Mouse (Mus musculus): Measurements from ENCODE around the gene Kdm5a. TPM values are rescaled to one million over a fixed set of nuclear protein-coding genes. Genes with fewer than 3 reads are reported as not detected.

Kdm5a gene
- total and polyA plus RNA-seq, 3 experiments = 3.4 to 28.8 (median 27.6) TPM

DNA sequence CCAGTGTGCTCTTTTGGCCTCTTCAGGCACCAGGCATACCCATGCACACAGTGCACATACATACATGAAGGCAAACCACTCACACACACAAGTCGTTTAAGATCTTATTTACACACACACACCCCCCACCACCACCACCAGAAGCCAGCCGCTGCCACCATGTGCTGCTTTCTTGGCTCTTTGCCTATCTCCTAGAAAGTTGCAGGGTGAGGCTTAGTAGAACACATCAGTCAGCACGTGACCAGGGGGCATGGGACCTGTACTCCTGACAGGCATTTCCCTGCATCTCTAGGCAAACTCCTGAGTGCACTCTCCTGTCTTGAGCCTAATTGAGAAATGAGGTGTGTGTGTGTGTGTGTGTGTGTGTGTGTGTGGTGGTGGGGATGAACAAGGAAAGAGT is 121.1 kb downstream of the Kdm5a start:
- DNase-seq = no peak
- no peaks in the 10 kb centered on the region for H3K27me3 ChIP-seq (ENCODE audit: control insufficient read depth, insufficient read depth, low read length)
- H3K27ac ChIP-seq = no peak overlapping the region
- no peak overlapping the region for H3K9ac ChIP-seq (ENCODE audit: low read depth, low read length)
- WGBS = 40% methylated on average over 3 of the region's 3 CpGs
- TF ChIP-seq CTCF (IDR thresholded peaks at IDR 0.05) (no peak), EP300 (IDR thresholded peaks at IDR 0.05; ENCODE audit: insufficient read depth, low read depth, low read length) (no peak), POLR2A (IDR thresholded peaks at IDR 0.05; ENCODE audit: insufficient read depth, low read depth, low read length) (no peak)
- H3K36me3 ChIP-seq (ENCODE audit: control insufficient read depth, insufficient read depth, low read length) = no peaks in the 10 kb centered on the region
- H3K79me2 ChIP-seq (replicated peaks; ENCODE audit: control insufficient read depth, insufficient read depth, low read length) = no peaks in the 10 kb centered on the region
- intact Hi-C loops (cut with DNase I) = loop anchor here (5.0 kb wide), 1 partner anchor 1118 kb away; no protein-coding TSS in a partner anchor
- H3K4me1 ChIP-seq (ENCODE audit: control insufficient read depth, insufficient read depth, low read length) = no peaks in the 10 kb centered on the region
- no peak overlapping the region for H3K4me3 ChIP-seq

DNA sequence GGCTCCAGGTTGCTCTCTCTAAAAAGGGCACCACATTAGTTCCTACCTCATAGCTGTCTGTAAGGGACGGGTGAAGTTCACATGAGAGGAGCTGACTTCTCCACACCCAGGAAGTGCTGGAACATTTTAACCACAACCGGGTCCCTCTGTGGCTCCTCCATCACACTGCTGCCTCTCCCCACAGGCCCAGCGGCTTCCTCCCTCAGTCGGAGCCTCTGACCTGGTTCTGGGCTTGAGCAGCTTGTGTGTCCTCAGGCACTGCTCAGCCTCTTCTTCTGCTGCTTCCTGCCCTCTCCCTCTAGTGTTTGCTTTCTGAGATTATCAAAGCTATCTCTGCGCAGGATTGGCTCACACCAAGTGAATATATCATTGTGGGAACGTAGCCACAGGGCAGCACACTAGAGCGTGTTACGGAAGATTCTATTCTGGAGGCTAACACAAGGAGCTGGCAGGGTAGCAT is 122.2 kb downstream of the Kdm5a start:
- no peaks in the 10 kb centered on the region for H3K79me2 ChIP-seq (replicated peaks; ENCODE audit: control insufficient read depth, insufficient read depth, low read length)
- H3K4me3 ChIP-seq = no peak overlapping the region
- TF ChIP-seq CTCF (IDR thresholded peaks at IDR 0.05) (no peak), EP300 (IDR thresholded peaks at IDR 0.05; ENCODE audit: insufficient read depth, low read depth, low read length) (no peak), POLR2A (IDR thresholded peaks at IDR 0.05; ENCODE audit: insufficient read depth, low read depth, low read length) (no peak)
- H3K9ac ChIP-seq (ENCODE audit: low read depth, low read length) = no peak overlapping the region
- intact Hi-C loops (cut with DNase I) = loop anchor here (5.0 kb wide), 1 partner anchor 1119 kb away; no protein-coding TSS in a partner anchor
- H3K27me3 ChIP-seq (ENCODE audit: control insufficient read depth, insufficient read depth, low read length) = no peaks in the 10 kb centered on the region
- H3K27ac ChIP-seq = no peak overlapping the region
- H3K36me3 ChIP-seq (ENCODE audit: control insufficient read depth, insufficient read depth, low read length) = no peaks in the 10 kb centered on the region
- WGBS = 54% methylated on average over 8 of the region's 8 CpGs
- DNase-seq = no peak
- H3K4me1 ChIP-seq (ENCODE audit: control insufficient read depth, insufficient read depth, low read length) = no peaks in the 10 kb centered on the region

DNA sequence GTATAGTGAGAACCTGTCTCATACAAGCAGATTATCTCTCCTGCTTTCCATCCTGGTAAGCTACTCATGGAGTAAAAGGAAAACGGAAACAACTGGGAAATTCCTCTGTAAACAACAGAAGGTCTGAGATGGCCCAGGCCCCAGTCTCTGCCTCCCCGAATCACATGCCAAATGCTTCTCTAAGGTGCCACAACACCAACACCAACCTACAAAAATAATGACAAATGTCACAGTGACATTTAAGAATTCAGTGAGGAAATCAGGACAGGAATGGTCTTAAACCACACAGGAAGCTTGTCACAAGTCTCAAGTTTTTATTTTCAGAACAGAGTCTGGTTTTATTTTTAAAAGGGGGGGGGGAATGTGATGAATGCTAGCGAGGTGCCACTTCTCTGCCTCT is 124.7 kb downstream of the Kdm5a start:
- H3K27me3 ChIP-seq (ENCODE audit: control insufficient read depth, insufficient read depth, low read length) = peaks cover 15% of the 10 kb centered on the region
- no peak for DNase-seq
- no peak overlapping the region for H3K4me3 ChIP-seq
- WGBS = 45% methylated on average over 3 of the region's 3 CpGs
- H3K4me1 ChIP-seq (ENCODE audit: control insufficient read depth, insufficient read depth, low read length) = no peaks in the 10 kb centered on the region
- no peak overlapping the region for H3K27ac ChIP-seq
- no peak overlapping the region for H3K9ac ChIP-seq (ENCODE audit: low read depth, low read length)
- intact Hi-C loops (cut with DNase I) = loop anchor here (5.0 kb wide), 1 partner anchor 1121 kb away; no protein-coding TSS in a partner anchor
- H3K79me2 ChIP-seq (replicated peaks; ENCODE audit: control insufficient read depth, insufficient read depth, low read length) = no peaks in the 10 kb centered on the region
- no peak for TF ChIP-seq EP300 (IDR thresholded peaks at IDR 0.05; ENCODE audit: insufficient read depth, low read depth, low read length)
- no peak for TF ChIP-seq POLR2A (IDR thresholded peaks at IDR 0.05; ENCODE audit: insufficient read depth, low read depth, low read length)
- no peak for TF ChIP-seq CTCF (IDR thresholded peaks at IDR 0.05)
- H3K36me3 ChIP-seq (ENCODE audit: control insufficient read depth, insufficient read depth, low read length) = no peaks in the 10 kb centered on the region

DNA sequence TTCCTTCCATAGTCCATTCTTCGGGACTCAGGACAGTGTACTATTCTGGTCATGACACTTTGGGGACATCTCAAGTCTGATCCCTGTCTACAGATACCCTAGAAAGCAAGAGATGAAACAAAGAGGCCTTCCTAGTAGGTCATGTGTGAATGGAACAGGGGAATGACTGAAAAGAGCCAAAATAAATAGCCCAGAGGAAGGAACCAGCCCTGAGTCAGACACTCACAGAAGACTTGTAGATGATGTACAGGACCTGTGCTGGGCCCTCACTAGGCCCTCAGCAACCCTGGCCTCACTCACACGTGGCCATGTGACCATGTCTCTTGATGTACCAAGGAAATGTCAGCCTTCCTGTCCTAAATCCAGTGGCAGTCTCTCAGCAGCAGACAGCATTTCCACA is 125.5 kb downstream of the Kdm5a start:
- H3K36me3 ChIP-seq (ENCODE audit: control insufficient read depth, insufficient read depth, low read length) = no peaks in the 10 kb centered on the region
- H3K79me2 ChIP-seq (replicated peaks; ENCODE audit: control insufficient read depth, insufficient read depth, low read length) = no peaks in the 10 kb centered on the region
- peaks cover 20% of the 10 kb centered on the region for H3K27me3 ChIP-seq (ENCODE audit: control insufficient read depth, insufficient read depth, low read length)
- H3K27ac ChIP-seq = no peak overlapping the region
- no peaks in the 10 kb centered on the region; the same call in 1 of the 2 replicates for H3K4me1 ChIP-seq (ENCODE audit: control insufficient read depth, insufficient read depth, low read length)
- DNase-seq = no peak
- H3K9ac ChIP-seq (ENCODE audit: low read depth, low read length) = no peak overlapping the region
- intact Hi-C loops (cut with DNase I) = loop anchor here (5.0 kb wide), 1 partner anchor 1122 kb away; no protein-coding TSS in a partner anchor
- 60% methylated on average over 2 of the region's 2 CpGs for WGBS
- TF ChIP-seq CTCF (IDR thresholded peaks at IDR 0.05) = no peak
- H3K4me3 ChIP-seq = no peak overlapping the region

GRCm38 (mm10) chr6:120491064-120491463 is 127.1 kb downstream of the Kdm5a start:
- H3K27me3 ChIP-seq (ENCODE audit: control insufficient read depth, insufficient read depth, low read length) = peaks cover 20% of the 10 kb centered on the region
- H3K79me2 ChIP-seq (replicated peaks; ENCODE audit: control insufficient read depth, insufficient read depth, low read length) = no peaks in the 10 kb centered on the region
- no peak overlapping the region for H3K9ac ChIP-seq (ENCODE audit: low read depth, low read length)
- H3K36me3 ChIP-seq (ENCODE audit: control insufficient read depth, insufficient read depth, low read length) = no peaks in the 10 kb centered on the region
- DNase-seq = no peak
- WGBS = 79% methylated on average over 7 of the region's 7 CpGs
- H3K4me1 ChIP-seq (ENCODE audit: control insufficient read depth, insufficient read depth, low read length) = no peaks in the 10 kb centered on the region; the same call in 1 of the 2 replicates
- no peak for TF ChIP-seq POLR2A (IDR thresholded peaks at IDR 0.05; ENCODE audit: insufficient read depth, low read depth, low read length)
- TF ChIP-seq CTCF (IDR thresholded peaks at IDR 0.05) = no peak
- TF ChIP-seq EP300 (IDR thresholded peaks at IDR 0.05; ENCODE audit: insufficient read depth, low read depth, low read length) = no peak
- intact Hi-C loops (cut with DNase I) = no loop called here
- no peak overlapping the region for H3K27ac ChIP-seq
- H3K4me3 ChIP-seq = no peak overlapping the region

GRCm38 (mm10) chr6:120491862-120492498 is 128.1 kb downstream of the Kdm5a start:
- WGBS = 15% methylated on average over 22 of the region's 22 CpGs
- intact Hi-C loops (cut with DNase I) = no loop called here
- no peak overlapping the region for H3K27ac ChIP-seq
- H3K9ac ChIP-seq (ENCODE audit: low read depth, low read length) = no peak overlapping the region
- H3K4me3 ChIP-seq = no peak overlapping the region
- H3K4me1 ChIP-seq (ENCODE audit: control insufficient read depth, insufficient read depth, low read length) = no peaks in the 10 kb centered on the region; the same call in 1 of the 2 replicates
- peaks cover 20% of the 10 kb centered on the region for H3K27me3 ChIP-seq (ENCODE audit: control insufficient read depth, insufficient read depth, low read length)
- TF ChIP-seq POLR2A (IDR thresholded peaks at IDR 0.05; ENCODE audit: insufficient read depth, low read depth, low read length) (no peak), EP300 (IDR thresholded peaks at IDR 0.05; ENCODE audit: insufficient read depth, low read depth, low read length) (no peak), CTCF (IDR thresholded peaks at IDR 0.05) (no peak)
- H3K79me2 ChIP-seq (replicated peaks; ENCODE audit: control insufficient read depth, insufficient read depth, low read length) = no peaks in the 10 kb centered on the region
- H3K36me3 ChIP-seq (ENCODE audit: control insufficient read depth, insufficient read depth, low read length) = no peaks in the 10 kb centered on the region
- no peak for DNase-seq
